Comparison of ENCODE assay signal across 9 mouse cellular contexts in genomic region chr2:136596451-136596850, GRCm38 (mm10).
DNase-seq lines count a peak whose midpoint lies in the region; ATAC-seq and TF ChIP-seq lines count a peak whose summit lies in the region.
"Had no signal": no experiment of that assay in that cellular context is flagged by ENCODE, and none has a peak within 500 bp of the region (broad histone marks: within the 10 kb centered on the region; RNA-seq: fewer than 3 reads in every experiment).

No protein-coding gene starts in this region.

- no peak overlapping the region for H3K27ac ChIP-seq in liver, adult 2 months (replicated peaks; ENCODE audit: insufficient read depth, low read depth, low read length)
- no peak overlapping the region for H3K27ac ChIP-seq in liver, embryonic 12.5 days
- no peak overlapping the region for H3K27ac ChIP-seq in liver, embryonic 14.5 days
- H3K27ac ChIP-seq: embryonic facial prominence, embryonic 15.5 days had no signal

- H3K27me3 ChIP-seq in liver, adult 2 months (ENCODE audit: control insufficient read depth, insufficient read depth, low read length), result no peaks in the 10 kb centered on the region
- H3K27me3 ChIP-seq in liver, embryonic 12.5 days (replicated peaks), result no peaks in the 10 kb centered on the region
- H3K27me3 ChIP-seq in liver, embryonic 14.5 days (ENCODE audit: control insufficient read depth, insufficient read depth, low read length), result no peaks in the 10 kb centered on the region
- H3K27me3 ChIP-seq: embryonic facial prominence, embryonic 15.5 days had no signal

- TF ChIP-seq CTCF in liver, adult 2 months (IDR thresholded peaks at IDR 0.05; ENCODE audit: low read depth, low read length), result peak; percentile 69
- TF ChIP-seq CTCF in liver, embryonic 14.5 days (IDR thresholded peaks at IDR 0.05; ENCODE audit: low read depth), result peak; percentile 42

- peak; percentile 9 for DNase-seq in liver, adult 2 months (ENCODE audit: extremely low read depth, low read depth, low spot score)
- peak; percentile 73 for DNase-seq in adrenal gland, postnatal 10 days
- peak; percentile 64 for DNase-seq in embryo, embryonic 10 days (ENCODE audit: low spot score)
- no peak for DNase-seq in liver, embryonic 14.5 days (ENCODE audit: low read depth in 3 of 3, low spot score in 3 of 3)
- peak; percentile 69 for DNase-seq in right cerebral cortex, postnatal 4 days

- no peaks in the 10 kb centered on the region for H3K4me1 ChIP-seq in liver, adult 2 months (ENCODE audit: control insufficient read depth, insufficient read depth, low read length)
- H3K4me1 ChIP-seq in liver, embryonic 12.5 days, result no peaks in the 10 kb centered on the region
- no peaks in the 10 kb centered on the region for H3K4me1 ChIP-seq in liver, embryonic 14.5 days (replicated peaks; ENCODE audit: control insufficient read depth in 2 of 2, insufficient read depth in 2 of 2, low read length in 1 of 2)
- H3K4me1 ChIP-seq: embryonic facial prominence, embryonic 15.5 days had no signal

- no peak overlapping the region for H3K4me3 ChIP-seq in liver, adult 2 months (ENCODE audit: insufficient read depth, low read depth, low read length)
- H3K4me3 ChIP-seq in liver, embryonic 12.5 days, result no peak overlapping the region
- H3K4me3 ChIP-seq in liver, embryonic 14.5 days (ENCODE audit: insufficient read depth in 1 of 2, low read depth in 2 of 2, low read length in 2 of 2), result no peak overlapping the region
- H3K4me3 ChIP-seq: embryonic facial prominence, embryonic 15.5 days had no signal

- TF ChIP-seq POLR2A in liver, adult 2 months (IDR thresholded peaks at IDR 0.05; ENCODE audit: extremely low read depth, insufficient read depth, low read length), result no peak

- H3K79me2 ChIP-seq in liver, adult 2 months (ENCODE audit: control insufficient read depth, insufficient read depth, low read length), result no peaks in the 10 kb centered on the region

- no peaks in the 10 kb centered on the region for H3K9me3 ChIP-seq in liver, embryonic 12.5 days (replicated peaks)
- H3K9me3 ChIP-seq in liver, embryonic 14.5 days (ENCODE audit: control insufficient read depth, low read length), result no peaks in the 10 kb centered on the region
- H3K9me3 ChIP-seq: embryonic facial prominence, embryonic 15.5 days had no signal

- no peak for TF ChIP-seq EP300 in liver, embryonic 14.5 days (IDR thresholded peaks at IDR 0.05; ENCODE audit: low read depth)

- 26% methylated on average over 3 of the region's 3 CpGs for WGBS in liver, adult 2 months
- 19% methylated on average over 3 of the region's 3 CpGs for WGBS in liver, embryonic 12.5 days (ENCODE audit: insufficient replicate concordance)
- WGBS in liver, embryonic 14.5 days (ENCODE audit: insufficient replicate concordance), result 27% methylated on average over 3 of the region's 3 CpGs

- no peaks in the 10 kb centered on the region for H3K36me3 ChIP-seq in liver, adult 2 months (ENCODE audit: control insufficient read depth, insufficient read depth, low read length)
- H3K36me3 ChIP-seq in liver, embryonic 12.5 days, result no peaks in the 10 kb centered on the region
- no peaks in the 10 kb centered on the region for H3K36me3 ChIP-seq in liver, embryonic 14.5 days (replicated peaks; ENCODE audit: control insufficient read depth, insufficient read depth, low read depth)
- H3K36me3 ChIP-seq: embryonic facial prominence, embryonic 15.5 days had no signal

- ATAC-seq in liver, embryonic 12.5 days, result no peak
- peak; percentile 42 to 66; a peak in 1 of 4 replicates for ATAC-seq in hematopoietic stem cell, adult 5-6 weeks (replicated peaks in 1 of 2; ENCODE audit: insufficient read depth in 1 of 2, low FRiP score in 2 of 2, low TSS enrichment in 1 of 2, low read depth in 1 of 2, poor library complexity in 2 of 2, severe bottlenecking in 2 of 2)
- ATAC-seq in liver, embryonic 14.5 days (ENCODE audit: insufficient read depth), result no peak
- no peak; the same call in 1 of the 2 replicates for ATAC-seq in megakaryocyte-erythroid progenitor cell, adult 5-6 weeks (replicated peaks; ENCODE audit: low FRiP score, low TSS enrichment, poor library complexity, severe bottlenecking)

- no peak overlapping the region for H3K4me2 ChIP-seq in liver, embryonic 12.5 days
- no peak overlapping the region for H3K4me2 ChIP-seq in liver, embryonic 14.5 days (ENCODE audit: low read depth)
- H3K4me2 ChIP-seq: embryonic facial prominence, embryonic 15.5 days had no signal

- no peak overlapping the region for H3K9ac ChIP-seq in liver, adult 2 months (ENCODE audit: low read depth, low read length)
- H3K9ac ChIP-seq in liver, embryonic 12.5 days, result no peak overlapping the region
- H3K9ac ChIP-seq in liver, embryonic 14.5 days (replicated peaks), result no peak overlapping the region
- H3K9ac ChIP-seq: embryonic facial prominence, embryonic 15.5 days had no signal

Comparison
In these comparisons a context has a peak if more than half of its experiments do, and no peak if none do; other contexts are left out.
1. DNase-seq: peak in liver, adult 2 months (single experiment), adrenal gland, postnatal 10 days (single experiment), embryo, embryonic 10 days (single experiment) and right cerebral cortex, postnatal 4 days (single experiment); none in liver, embryonic 14.5 days (0 of 3).
2. ATAC-seq: peak in hematopoietic stem cell, adult 5-6 weeks (2 of 2); none in liver, embryonic 12.5 days (single experiment), liver, embryonic 14.5 days (single experiment) and megakaryocyte-erythroid progenitor cell, adult 5-6 weeks (single experiment).